Mouse (Mus musculus) liver, embryonic 15.5 days (tissue): ENCODE results near the gene Gprin2. TPM values are rescaled to one million over a fixed set of nuclear protein-coding genes. Genes with fewer than 3 reads are reported as not detected.

ENCODE experiments used
- ATAC-seq: fragments of 200-750 bp; cut with Nextera tagmentation; 2 replicates; pipeline ENCODE4 v1.8.0; 2017; ENCODE audit warnings: moderate number of reproducible peaks, mild to moderate bottlenecking, moderate library complexity; ENCODE audit not compliant: insufficient read depth
- H3K27ac ChIP-seq: fragments of 300-500 bp; sonication (generic); replicated peaks from 2 replicates; pipeline ENCODE4 v1.5.1; 2015; ENCODE audit warnings: mild to moderate bottlenecking, inconsistent platforms
- H3K27me3 ChIP-seq: fragments of 300-500 bp; sonication (generic); 2 replicates; pipeline ENCODE4 v1.6.1; 2015; ENCODE audit warnings: mild to moderate bottlenecking, inconsistent platforms
- H3K36me3 ChIP-seq: fragments of 300-500 bp; sonication (generic); replicated peaks from 2 replicates; pipeline ENCODE4 v1.6.1; 2015; ENCODE audit warnings: moderate library complexity, mild to moderate bottlenecking, inconsistent platforms
- H3K4me1 ChIP-seq: fragments of 300-500 bp; sonication (generic); replicated peaks from 2 replicates; pipeline ENCODE4 v1.6.1; 2015; ENCODE audit warnings: inconsistent platforms
- H3K4me2 ChIP-seq: fragments of 300-500 bp; sonication (generic); 2 replicates; pipeline ENCODE4 v1.6.1; 2015; ENCODE audit warnings: moderate library complexity, mild to moderate bottlenecking, inconsistent platforms
- H3K4me3 ChIP-seq: fragments of 300-500 bp; sonication (generic); replicated peaks from 2 replicates; pipeline ENCODE4 v1.5.1; 2015; ENCODE audit warnings: mild to moderate bottlenecking, inconsistent platforms
- H3K9ac ChIP-seq: fragments of 300-500 bp; sonication (generic); 2 replicates; pipeline ENCODE4 v1.6.1; 2015; ENCODE audit warnings: moderate library complexity, mild to moderate bottlenecking, inconsistent platforms
- H3K9me3 ChIP-seq: fragments of 300-500 bp; sonication (generic); replicated peaks from 2 replicates; pipeline ENCODE4 v1.6.1; 2016; ENCODE audit warnings: inconsistent platforms
- WGBS: fragments of 180-500 bp; shearing (Covaris S2); methylation state at CpG from one replicate; pipeline ENCODE4 v1.1.7; 2015; ENCODE audit warnings: mixed read lengths; ENCODE audit not compliant: insufficient replicate concordance; 5-methylcytosine and 5-hydroxymethylcytosine counted together
- polyA plus RNA-seq: library from polyadenylated mRNA; unstranded; fragments of >200 nt; fragmentation: Nextera tagmentation; extraction: Ambion mirVana; gene quantifications from 2 replicates; pipeline ENCODE4 v1.2.1, GENCODE M21; 2015

The Gprin2 gene
- polyA plus RNA-seq, 1 experiment from 2014 or later = 0.05 TPM

DNA sequence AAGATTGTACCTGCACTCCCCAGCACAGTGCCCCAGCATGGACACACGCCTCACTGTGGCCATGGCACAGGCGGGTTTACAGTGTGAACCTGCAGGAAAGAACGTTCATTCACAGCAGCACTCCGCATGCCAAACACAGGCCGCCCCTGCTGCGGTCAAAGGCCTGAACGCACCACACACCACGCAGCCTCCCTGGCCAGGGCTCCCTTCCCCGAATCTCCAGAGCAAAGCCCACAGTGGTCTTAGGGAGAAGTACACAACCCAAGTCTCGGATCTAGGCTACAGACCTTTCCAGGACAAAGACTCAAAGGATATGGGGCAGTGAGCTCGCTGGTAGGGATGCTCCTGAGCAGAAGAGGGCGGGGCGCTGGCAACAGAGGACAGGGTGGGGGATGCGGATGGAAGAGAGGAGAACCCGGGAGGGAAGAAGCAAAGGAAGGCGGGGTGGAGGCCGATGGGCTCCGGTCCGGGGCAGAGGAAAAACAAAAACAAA, 669 bp downstream of the Gprin2 start:
- ATAC-seq = no peak; the same call in 1 of the 2 replicates
- Histone ChIP-seq H3K4me1 (no peaks in the 10 kb centered on the region), H3K27ac (no peak overlapping the region), H3K4me2 (peak overlapping the region; percentile 71), H3K9me3 (no peaks in the 10 kb centered on the region), H3K27me3 (peaks cover 42% of the 10 kb centered on the region), H3K4me3 (peak overlapping the region; percentile 53), H3K36me3 (no peaks in the 10 kb centered on the region), H3K9ac (no peak overlapping the region)
- WGBS = 10% methylated on average over 19 of the region's 19 CpGs

DNA sequence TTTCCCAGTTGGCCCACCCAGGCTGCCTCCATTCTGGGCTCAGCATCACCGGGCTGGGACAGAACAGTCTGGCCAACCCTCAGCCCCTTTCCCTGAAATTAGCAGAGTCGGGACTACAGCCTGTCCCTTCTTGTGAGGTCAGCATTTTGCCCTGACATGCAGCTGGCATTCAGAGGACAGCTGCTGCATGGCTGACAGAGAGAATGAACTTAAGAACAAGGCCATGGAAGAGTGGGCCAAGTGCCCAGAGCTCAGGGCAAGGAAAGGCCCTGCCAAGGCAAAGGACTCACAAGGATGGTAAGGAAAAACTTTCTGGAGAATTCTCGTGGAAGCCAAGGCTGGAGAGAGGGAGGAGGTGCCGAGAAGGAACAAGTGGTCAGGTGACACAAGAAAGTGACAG, 4.7 kb downstream of the Gprin2 start:
- Histone ChIP-seq H3K27ac (no peak overlapping the region), H3K4me3 (no peak overlapping the region), H3K4me1 (no peaks in the 10 kb centered on the region), H3K9me3 (no peaks in the 10 kb centered on the region), H3K27me3 (peaks cover 27% of the 10 kb centered on the region), H3K4me2 (no peak overlapping the region), H3K9ac (no peak overlapping the region), H3K36me3 (no peaks in the 10 kb centered on the region)
- ATAC-seq = no peak
- 40% methylated on average over 4 of the region's 4 CpGs for WGBS

DNA sequence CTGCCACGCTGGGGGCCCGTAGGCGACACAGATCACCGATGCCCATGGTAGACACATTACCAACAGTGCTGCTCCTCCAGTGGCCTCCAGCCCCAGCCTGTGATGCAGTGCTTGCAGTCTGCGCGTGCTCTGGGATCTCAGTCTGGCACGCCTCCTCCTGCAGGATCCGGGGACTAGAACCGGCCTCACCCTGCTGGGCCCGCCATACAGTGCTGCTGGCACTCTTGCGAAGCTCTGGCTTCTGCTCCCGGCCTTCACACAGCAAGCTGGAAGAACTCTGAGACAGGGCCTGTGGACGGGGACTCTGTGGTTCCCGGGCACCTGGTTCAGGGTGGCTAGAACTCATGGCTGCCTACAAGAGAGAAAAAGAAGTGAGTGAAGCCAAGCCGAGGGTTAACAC, 6.0 kb downstream of the Gprin2 start:
- Histone ChIP-seq H3K36me3 (no peaks in the 10 kb centered on the region), H3K9me3 (no peaks in the 10 kb centered on the region), H3K4me2 (no peak overlapping the region), H3K27me3 (peaks cover 15% of the 10 kb centered on the region), H3K9ac (no peak overlapping the region), H3K27ac (no peak overlapping the region), H3K4me3 (no peak overlapping the region), H3K4me1 (peaks cover 4% of the 10 kb centered on the region)
- ATAC-seq = no peak
- WGBS = 66% methylated on average over 15 of the region's 15 CpGs

DNA sequence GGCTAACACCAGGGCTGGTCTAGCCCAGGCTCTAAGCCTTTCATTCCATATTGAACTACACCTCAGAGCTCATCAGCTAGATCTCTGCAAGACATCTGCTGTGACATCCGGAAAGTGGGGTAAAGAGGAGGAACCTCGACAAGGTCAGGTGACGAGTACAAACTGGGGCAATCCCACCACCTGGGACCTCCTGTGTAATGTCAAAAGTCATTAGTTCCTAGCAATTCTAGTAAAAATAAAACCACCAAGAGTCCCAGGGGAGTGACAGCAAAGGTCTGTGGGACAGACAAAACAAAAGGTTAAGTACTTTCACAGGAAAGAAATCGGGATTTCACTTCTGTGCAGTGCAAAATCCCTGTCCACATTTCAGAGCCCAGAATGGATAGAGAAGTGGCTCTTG, 7.6 kb downstream of the Gprin2 start:
- no peak for ATAC-seq
- H3K9ac ChIP-seq = no peak overlapping the region

GRCm38 (mm10) chr14:34190361-34190760, 11.1 kb downstream of the Gprin2 start:
- H3K9me3 ChIP-seq = no peaks in the 10 kb centered on the region
- no peak overlapping the region for H3K4me3 ChIP-seq
- H3K27me3 ChIP-seq = no peaks in the 10 kb centered on the region
- no peak overlapping the region for H3K9ac ChIP-seq
- H3K27ac ChIP-seq = no peak overlapping the region
- ATAC-seq = peak; percentile 73
- H3K4me2 ChIP-seq = no peak overlapping the region
- H3K4me1 ChIP-seq = peaks cover 12% of the 10 kb centered on the region
- 41% methylated on average over 7 of the region's 7 CpGs for WGBS
- no peaks in the 10 kb centered on the region for H3K36me3 ChIP-seq

More for the DNA sequence above, 7.6 kb downstream of the Gprin2 start:
- H3K27ac ChIP-seq = no peak overlapping the region
- no peak overlapping the region for H3K4me3 ChIP-seq
- peaks cover 12% of the 10 kb centered on the region for H3K4me1 ChIP-seq
- no peak overlapping the region for H3K4me2 ChIP-seq
- H3K9me3 ChIP-seq = no peaks in the 10 kb centered on the region
- H3K36me3 ChIP-seq = no peaks in the 10 kb centered on the region
- 46% methylated on average over 4 of the region's 4 CpGs for WGBS
- no peaks in the 10 kb centered on the region for H3K27me3 ChIP-seq

DNA sequence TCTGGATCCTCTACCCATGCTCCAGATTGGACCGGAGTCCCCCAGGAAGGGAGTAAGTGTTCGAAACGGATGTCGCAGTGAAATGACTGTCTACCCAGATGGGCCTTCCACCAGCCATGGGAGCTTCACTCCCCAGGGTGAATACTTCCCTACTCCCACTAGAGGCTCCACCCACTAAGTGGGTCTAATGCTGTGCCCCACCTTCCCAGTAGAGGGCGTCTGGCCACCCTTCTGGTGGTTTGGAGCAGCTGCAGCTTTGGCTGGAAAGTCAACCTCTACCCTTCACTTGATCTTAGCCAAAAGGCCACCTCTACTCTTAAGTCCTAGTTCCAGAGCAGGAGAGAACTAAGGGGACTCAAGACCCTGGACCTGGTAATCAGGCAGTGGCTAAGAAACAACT, 12.8 kb downstream of the Gprin2 start:
- peak; percentile 24; the same call in 1 of the 2 replicates for ATAC-seq
- no peaks in the 10 kb centered on the region for H3K27me3 ChIP-seq
- no peak overlapping the region for H3K27ac ChIP-seq
- H3K9ac ChIP-seq = no peak overlapping the region
- 59% methylated on average over 5 of the region's 5 CpGs for WGBS
- no peaks in the 10 kb centered on the region for H3K9me3 ChIP-seq
- no peaks in the 10 kb centered on the region for H3K36me3 ChIP-seq
- H3K4me2 ChIP-seq = no peak overlapping the region
- peaks cover 12% of the 10 kb centered on the region for H3K4me1 ChIP-seq
- no peak overlapping the region for H3K4me3 ChIP-seq

DNA sequence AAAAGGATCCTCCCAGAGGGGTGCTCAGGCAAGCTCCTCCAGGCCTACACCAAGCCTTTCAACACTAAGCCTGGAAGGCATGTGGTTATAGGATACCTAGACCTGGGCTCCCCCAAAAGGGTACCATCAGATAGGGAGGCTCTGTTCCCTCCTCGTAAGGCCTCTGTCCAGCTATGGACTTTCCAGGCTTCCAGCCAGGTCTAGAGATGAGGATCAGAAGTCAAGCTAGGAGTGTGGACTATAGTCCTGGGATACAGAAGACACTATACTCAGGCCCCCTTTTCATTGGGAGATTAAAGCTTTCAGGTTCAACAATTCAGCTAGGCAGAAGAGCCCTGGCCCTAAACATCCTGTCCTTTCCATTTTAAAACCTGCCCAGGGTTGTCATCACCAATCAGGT, 18.4 kb downstream of the Gprin2 start:
- 64% methylated on average over 1 of the region's 1 CpGs for WGBS
- Histone ChIP-seq H3K4me2 (no peak overlapping the region), H3K4me3 (no peak overlapping the region), H3K27me3 (no peaks in the 10 kb centered on the region), H3K9me3 (no peaks in the 10 kb centered on the region), H3K27ac (no peak overlapping the region), H3K9ac (no peak overlapping the region), H3K36me3 (no peaks in the 10 kb centered on the region), H3K4me1 (no peaks in the 10 kb centered on the region)
- no peak for ATAC-seq

DNA sequence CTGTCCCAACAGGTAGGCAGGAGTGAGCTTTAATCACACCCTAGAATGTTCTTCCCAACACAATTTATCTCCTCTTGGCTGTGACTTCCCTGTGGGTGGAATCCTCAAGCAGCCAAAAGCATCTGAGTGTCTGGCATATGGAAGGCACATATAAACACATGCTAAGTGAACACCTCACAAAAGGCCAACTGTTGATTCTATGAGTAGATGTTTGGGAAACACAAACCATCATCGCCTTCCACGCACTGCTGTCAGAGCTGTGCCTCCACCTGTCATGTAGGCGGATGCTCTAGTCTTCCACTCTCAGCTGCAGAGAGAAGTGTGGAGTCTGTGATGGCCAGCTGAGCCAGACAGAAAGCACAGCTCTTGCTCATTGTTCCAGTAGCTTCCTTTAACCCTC, 22.1 kb downstream of the Gprin2 start:
- WGBS = 63% methylated on average over 3 of the region's 3 CpGs
- Histone ChIP-seq H3K9me3 (no peaks in the 10 kb centered on the region), H3K36me3 (no peaks in the 10 kb centered on the region), H3K27ac (no peak overlapping the region), H3K9ac (no peak overlapping the region), H3K4me1 (no peaks in the 10 kb centered on the region), H3K4me2 (no peak overlapping the region), H3K27me3 (no peaks in the 10 kb centered on the region), H3K4me3 (no peak overlapping the region)
- no peak for ATAC-seq

DNA sequence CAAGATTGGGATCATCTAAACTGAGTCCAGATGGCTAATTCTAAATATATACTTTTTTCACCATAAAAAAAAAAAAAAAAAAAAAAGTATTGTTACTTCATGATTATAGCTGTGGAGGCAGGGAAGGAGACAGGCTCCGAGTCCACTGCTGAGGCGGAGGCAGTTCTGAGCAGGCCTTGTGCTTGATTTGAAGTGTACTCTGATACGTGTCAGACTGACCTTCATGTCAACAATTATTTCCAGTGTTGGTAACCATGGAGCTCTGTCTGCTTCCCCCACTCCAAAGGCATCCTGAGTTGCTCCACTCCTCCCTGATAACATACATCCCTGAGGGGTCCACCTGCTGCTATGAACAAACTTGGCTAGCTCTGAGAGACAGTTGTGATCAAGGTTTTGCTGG, 30.3 kb downstream of the Gprin2 start:
- WGBS = 65% methylated on average over 3 of the region's 3 CpGs

GRCm38 (mm10) chr14:34155752-34156151, 45.7 kb downstream of the Gprin2 start:
- ATAC-seq = no peak
- H3K4me3 ChIP-seq = no peak overlapping the region
- H3K27me3 ChIP-seq = no peaks in the 10 kb centered on the region
- no peak overlapping the region for H3K9ac ChIP-seq
- WGBS = 73% methylated on average over 12 of the region's 12 CpGs
- H3K4me2 ChIP-seq = no peak overlapping the region
- no peaks in the 10 kb centered on the region for H3K9me3 ChIP-seq
- no peaks in the 10 kb centered on the region for H3K36me3 ChIP-seq
- no peak overlapping the region for H3K27ac ChIP-seq
- peaks cover 3% of the 10 kb centered on the region; the same call in 1 of the 2 replicates for H3K4me1 ChIP-seq

More for the DNA sequence above, 30.3 kb downstream of the Gprin2 start:
- H3K27ac ChIP-seq = no peak overlapping the region
- no peak overlapping the region for H3K4me3 ChIP-seq
- no peaks in the 10 kb centered on the region for H3K4me1 ChIP-seq
- ATAC-seq = no peak
- no peak overlapping the region for H3K4me2 ChIP-seq
- H3K27me3 ChIP-seq = no peaks in the 10 kb centered on the region
- no peak overlapping the region for H3K9ac ChIP-seq
- H3K36me3 ChIP-seq = no peaks in the 10 kb centered on the region
- H3K9me3 ChIP-seq = no peaks in the 10 kb centered on the region

- Histone ChIP-seq H3K4me1 (peaks cover 3% of the 10 kb centered on the region; the same call in 1 of the 2 replicates), H3K9me3 (no peaks in the 10 kb centered on the region), H3K4me2 (no peak overlapping the region), H3K9ac (no peak overlapping the region), H3K27me3 (no peaks in the 10 kb centered on the region), H3K27ac (no peak overlapping the region), H3K4me3 (no peak overlapping the region), H3K36me3 (no peaks in the 10 kb centered on the region)
- 42% methylated on average over 9 of the region's 9 CpGs for WGBS
- ATAC-seq = no peak
Observed at GRCm38 (mm10) chr14:34154601-34155337, 46.7 kb downstream of the Gprin2 start.
